Mouse (Mus musculus) hindbrain, embryonic 16.5 days (tissue): ENCODE data around the gene 1700113H08Rik. TPM values are rescaled to one million over a fixed set of nuclear protein-coding genes. Genes with fewer than 3 reads are reported as not detected.
A peak's percentile ranks its signal among the peaks of the same experiment; 100 is the strongest.

Experiments
- ATAC-seq: fragments of 200-750 bp; cut with Nextera tagmentation; 2 replicates; pipeline ENCODE4 v1.8.0; 2017; ENCODE audit warnings: moderate TSS enrichment, moderate library complexity
- H3K27ac ChIP-seq: fragments of 300-500 bp; sonication (generic); 2 replicates; pipeline ENCODE4 v1.5.1; 2014; ENCODE audit warnings: low read depth, mild to moderate bottlenecking, control low read depth, low read length, moderate library complexity
- H3K27me3 ChIP-seq: fragments of 300-500 bp; sonication (generic); replicated peaks from 2 replicates; pipeline ENCODE4 v1.6.1; 2014; ENCODE audit warnings: low read length; ENCODE audit not compliant: control insufficient read depth, insufficient read depth
- H3K36me3 ChIP-seq: fragments of 300-500 bp; sonication (generic); 2 replicates; pipeline ENCODE4 v1.6.1; 2014; ENCODE audit warnings: mild to moderate bottlenecking, low read length, moderate library complexity, mixed read lengths; ENCODE audit not compliant: control insufficient read depth, insufficient read depth
- H3K4me1 ChIP-seq: fragments of 300-500 bp; sonication (generic); 2 replicates; pipeline ENCODE4 v1.6.1; 2014; ENCODE audit warnings: low read depth, low read length; ENCODE audit not compliant: control insufficient read depth, insufficient read depth
- H3K4me2 ChIP-seq: fragments of 300-500 bp; sonication (generic); 2 replicates; pipeline ENCODE4 v1.6.1; 2014; ENCODE audit warnings: mild to moderate bottlenecking, low read length, control low read depth, moderate library complexity
- H3K4me3 ChIP-seq: fragments of 300-500 bp; sonication (generic); 2 replicates; pipeline ENCODE4 v1.5.1; 2014; ENCODE audit warnings: mild to moderate bottlenecking, low read length, control low read depth, moderate library complexity
- H3K9ac ChIP-seq: fragments of 300-500 bp; sonication (generic); 2 replicates; pipeline ENCODE4 v1.6.1; 2014; ENCODE audit warnings: low read depth, mild to moderate bottlenecking, control low read depth, low read length, moderate library complexity
- H3K9me3 ChIP-seq: fragments of 300-500 bp; sonication (generic); 2 replicates; pipeline ENCODE4 v1.6.1; 2014; ENCODE audit warnings: mild to moderate bottlenecking, low read length, moderate library complexity; ENCODE audit not compliant: control insufficient read depth
- WGBS: fragments of 180-500 bp; shearing (Covaris S2); extraction: QIAGEN DNeasy Blood & Tissue Kit; methylation state at CpG from one replicate; pipeline ENCODE4 v1.1.7; 2014; 5-methylcytosine and 5-hydroxymethylcytosine counted together
- polyA plus RNA-seq: library from polyadenylated mRNA; unstranded; fragments of >200 nt; fragmentation: Nextera tagmentation; extraction: Ambion mirVana; gene quantifications from 2 replicates; pipeline ENCODE4 v1.2.1, GENCODE M21; 2015

Gene 1700113H08Rik
- 0.48 TPM in 1 of 2 replicates, not detected in the other for polyA plus RNA-seq

GRCm38 (mm10) chr10:87057500-87058250 is at the start of gene 1700113H08Rik:
Gene 1700113H08Rik, plus strand, starts transcription at chr10:87058045.
- peak; percentile 78 for ATAC-seq
- Histone ChIP-seq H3K4me3 (peak within 1 kb of the TSS; percentile 48), H3K27ac (peak within 1 kb of the TSS; percentile 68), H3K36me3 (no peaks in the 10 kb centered on the region), H3K9me3 (no peaks in the 10 kb centered on the region), H3K4me1 (peaks cover 6% of the 10 kb centered on the region), H3K27me3 (peaks cover 4% of the 10 kb centered on the region; the same call in 1 of the 2 replicates), H3K4me2 (peak within 1 kb of the TSS; percentile 78), H3K9ac (peak within 1 kb of the TSS; percentile 66)
- WGBS = 2% methylated on average over 15 of the region's 15 CpGs

- ATAC-seq = no peak
- 91% methylated on average over 3 of the region's 3 CpGs for WGBS
These were observed 49.7 kb upstream of the 1700113H08Rik start for GRCm38 (mm10) chr10:87008215-87008499.

GRCm38 (mm10) chr10:87012087-87012486 is 45.8 kb upstream of the 1700113H08Rik start:
- Histone ChIP-seq H3K36me3 (no peaks in the 10 kb centered on the region), H3K9me3 (no peaks in the 10 kb centered on the region), H3K4me3 (no peak overlapping the region), H3K4me1 (no peaks in the 10 kb centered on the region), H3K4me2 (no peak overlapping the region), H3K27me3 (no peaks in the 10 kb centered on the region), H3K27ac (no peak overlapping the region), H3K9ac (no peak overlapping the region)
- WGBS = 97% methylated on average over 7 of the region's 7 CpGs
- no peak for ATAC-seq

More at GRCm38 (mm10) chr10:87008215-87008499, 49.7 kb upstream of the 1700113H08Rik start:
- Histone ChIP-seq H3K9me3 (no peaks in the 10 kb centered on the region), H3K4me2 (no peak overlapping the region), H3K9ac (no peak overlapping the region), H3K27me3 (no peaks in the 10 kb centered on the region), H3K4me3 (no peak overlapping the region), H3K4me1 (no peaks in the 10 kb centered on the region), H3K27ac (no peak overlapping the region), H3K36me3 (no peaks in the 10 kb centered on the region)

DNA sequence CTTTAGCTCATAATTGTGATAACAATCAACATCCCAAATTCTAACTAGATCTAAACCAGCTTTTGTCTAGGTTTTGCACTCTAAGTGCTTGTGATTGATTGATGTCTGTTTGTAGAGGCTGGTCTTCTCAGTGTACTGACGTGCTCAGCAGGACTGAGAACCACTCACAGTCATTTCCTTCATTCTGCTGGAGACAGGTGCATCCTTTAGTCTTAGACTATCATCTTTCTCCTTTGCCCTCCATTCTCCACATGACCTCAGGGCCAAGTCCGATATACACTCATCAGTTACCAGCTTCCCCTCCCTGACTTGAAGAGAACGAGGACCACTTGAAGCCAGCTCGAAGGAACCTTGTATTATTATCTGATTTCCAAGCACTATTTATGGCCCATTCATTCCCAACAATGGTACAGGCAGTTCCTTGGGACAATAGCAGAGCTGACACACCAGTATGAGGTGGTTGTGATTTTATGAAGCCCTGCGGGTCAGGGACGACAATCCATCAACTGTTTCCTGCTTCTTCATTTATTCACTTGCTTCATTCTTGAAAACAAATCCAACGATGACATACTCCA is 43.4 kb upstream of the 1700113H08Rik start:
- H3K4me2 ChIP-seq = no peak overlapping the region
- H3K27ac ChIP-seq = no peak overlapping the region
- H3K9me3 ChIP-seq = no peaks in the 10 kb centered on the region
- H3K36me3 ChIP-seq = no peaks in the 10 kb centered on the region
- no peak overlapping the region for H3K9ac ChIP-seq
- WGBS = 69% methylated on average over 7 of the region's 7 CpGs
- ATAC-seq = no peak
- H3K4me3 ChIP-seq = no peak overlapping the region
- no peaks in the 10 kb centered on the region for H3K27me3 ChIP-seq
- H3K4me1 ChIP-seq = no peaks in the 10 kb centered on the region

DNA sequence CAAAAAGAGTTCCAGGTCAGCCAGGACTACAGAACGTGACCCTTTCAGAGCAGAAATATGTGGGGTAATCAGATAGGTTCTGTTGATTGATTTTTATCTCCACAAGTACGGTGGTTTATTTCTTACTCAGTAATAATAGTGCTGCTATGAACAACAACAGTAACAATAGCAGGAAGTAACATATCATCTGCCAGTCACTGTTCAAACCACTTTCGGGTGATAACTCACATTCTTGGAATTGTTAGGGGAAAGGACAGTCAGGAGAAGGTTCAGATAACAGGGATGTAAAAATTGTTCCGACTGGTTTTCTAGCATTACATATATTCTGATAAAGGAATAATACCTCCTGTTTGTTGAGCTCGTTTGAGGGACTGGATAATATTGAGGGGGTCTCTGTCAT is 42.4 kb upstream of the 1700113H08Rik start:
- Histone ChIP-seq H3K9ac (no peak overlapping the region), H3K4me2 (no peak overlapping the region), H3K4me1 (no peaks in the 10 kb centered on the region), H3K36me3 (no peaks in the 10 kb centered on the region), H3K9me3 (no peaks in the 10 kb centered on the region), H3K4me3 (no peak overlapping the region), H3K27me3 (no peaks in the 10 kb centered on the region), H3K27ac (no peak overlapping the region)
- WGBS = 71% methylated on average over 5 of the region's 5 CpGs
- ATAC-seq = no peak

DNA sequence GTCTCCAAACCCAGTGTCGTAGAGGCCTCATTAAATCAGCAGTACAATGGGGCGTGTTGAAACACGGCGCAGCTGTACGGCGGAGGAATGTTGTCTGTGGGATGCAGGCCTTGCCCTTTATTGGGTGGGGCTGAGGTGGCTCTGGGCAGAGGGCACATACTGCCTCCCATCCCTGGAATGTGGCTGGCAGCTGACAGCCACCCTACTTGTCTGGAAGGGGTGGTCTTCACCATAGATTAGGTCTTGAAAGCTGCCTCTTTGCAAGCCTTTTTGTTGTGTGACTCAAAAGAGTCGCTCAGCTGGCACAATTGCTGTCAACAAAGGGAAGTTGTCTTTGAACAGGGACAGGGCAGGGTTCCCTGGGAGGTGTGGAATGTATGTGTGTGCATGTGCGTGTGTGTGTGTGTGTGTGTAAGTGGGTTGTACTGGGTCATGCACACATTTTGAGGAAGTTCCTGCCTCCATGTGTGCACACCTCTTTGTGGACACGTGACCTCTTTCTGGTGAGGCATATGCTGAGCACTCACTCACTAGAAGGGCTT is 41.6 kb upstream of the 1700113H08Rik start:
- 14% methylated on average over 9 of the region's 9 CpGs for WGBS
- no peaks in the 10 kb centered on the region for H3K27me3 ChIP-seq
- H3K4me3 ChIP-seq = no peak overlapping the region
- H3K27ac ChIP-seq = no peak overlapping the region
- 0 out of 2 replicates have a peak, but pooled peaks have one; percentile 37 for ATAC-seq
- no peak overlapping the region for H3K9ac ChIP-seq
- no peaks in the 10 kb centered on the region for H3K36me3 ChIP-seq
- H3K4me1 ChIP-seq = no peaks in the 10 kb centered on the region
- H3K4me2 ChIP-seq = no peak overlapping the region
- H3K9me3 ChIP-seq = no peaks in the 10 kb centered on the region

DNA sequence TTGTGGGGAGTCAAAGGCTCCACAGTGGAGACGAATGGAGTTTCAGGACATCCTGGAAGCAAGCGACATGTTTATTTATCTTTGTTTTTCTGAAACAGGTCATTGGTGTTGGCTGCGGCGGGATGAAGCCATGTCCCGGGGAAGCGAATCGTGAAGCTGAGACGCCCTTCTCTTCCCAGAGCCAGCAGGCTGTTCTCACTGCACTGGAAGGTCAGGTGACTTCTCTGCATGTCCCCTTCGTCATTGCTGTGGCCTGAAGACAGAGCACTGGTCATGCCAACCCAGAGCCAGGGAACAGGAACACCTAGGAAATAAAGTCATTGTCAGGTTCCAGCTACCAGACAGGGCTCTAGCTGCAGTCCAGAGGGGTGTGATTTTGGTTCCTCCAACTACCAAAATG is 39.0 kb upstream of the 1700113H08Rik start:
- ATAC-seq = no peak
- Histone ChIP-seq H3K4me3 (no peak overlapping the region), H3K9ac (no peak overlapping the region), H3K4me1 (no peaks in the 10 kb centered on the region), H3K36me3 (no peaks in the 10 kb centered on the region), H3K27ac (no peak overlapping the region), H3K27me3 (no peaks in the 10 kb centered on the region), H3K4me2 (no peak overlapping the region), H3K9me3 (no peaks in the 10 kb centered on the region)
- WGBS = 72% methylated on average over 9 of the region's 9 CpGs

DNA sequence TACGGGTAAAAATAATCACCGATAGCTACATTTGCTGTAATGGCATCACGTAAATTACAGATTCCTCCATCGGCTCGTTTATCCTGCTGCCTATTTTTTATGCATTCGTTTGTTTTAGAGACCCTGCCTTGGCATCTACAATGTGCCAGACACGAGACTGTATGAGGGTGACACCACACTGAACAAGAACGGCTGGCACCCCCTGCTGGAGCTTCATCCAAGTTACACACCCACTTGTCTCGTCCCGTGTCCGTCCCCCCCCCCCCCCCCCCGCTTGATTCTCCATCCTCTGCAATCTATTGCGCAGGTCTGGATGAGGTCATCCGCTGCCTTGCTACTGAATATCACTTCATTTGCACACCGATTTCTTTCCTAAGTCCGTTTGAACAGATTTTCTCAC is 37.1 kb upstream of the 1700113H08Rik start:
- no peaks in the 10 kb centered on the region for H3K27me3 ChIP-seq
- H3K9ac ChIP-seq = no peak overlapping the region
- ATAC-seq = no peak
- no peaks in the 10 kb centered on the region for H3K36me3 ChIP-seq
- H3K4me3 ChIP-seq = no peak overlapping the region
- H3K4me1 ChIP-seq = no peaks in the 10 kb centered on the region
- H3K27ac ChIP-seq = no peak overlapping the region
- no peaks in the 10 kb centered on the region for H3K9me3 ChIP-seq
- WGBS = 59% methylated on average over 12 of the region's 16 CpGs
- no peak overlapping the region for H3K4me2 ChIP-seq

DNA sequence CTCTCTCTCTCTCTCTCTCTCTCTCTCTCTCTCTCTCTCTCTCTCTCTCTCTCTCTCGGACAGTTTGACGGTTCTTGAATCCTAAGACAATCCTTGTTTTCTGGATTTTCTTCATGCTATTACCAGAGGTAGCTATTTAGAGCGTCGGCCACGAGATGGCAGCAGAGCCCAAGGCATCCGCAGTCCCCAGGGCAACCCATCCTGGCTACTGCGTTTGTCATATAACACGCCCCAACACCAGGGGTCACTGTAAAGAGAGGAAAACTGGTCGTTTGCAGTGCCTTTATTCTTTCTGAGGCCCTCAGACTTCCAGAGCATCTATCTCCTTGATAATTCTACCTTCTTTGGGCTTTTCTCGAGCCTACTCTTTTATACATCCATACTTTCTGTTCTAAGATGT is 33.0 kb upstream of the 1700113H08Rik start:
- Histone ChIP-seq H3K27me3 (no peaks in the 10 kb centered on the region), H3K27ac (no peak overlapping the region), H3K4me1 (no peaks in the 10 kb centered on the region), H3K4me2 (no peak overlapping the region), H3K4me3 (no peak overlapping the region), H3K9me3 (no peaks in the 10 kb centered on the region), H3K36me3 (no peaks in the 10 kb centered on the region), H3K9ac (no peak overlapping the region)
- 0% methylated on average over 10 of the region's 10 CpGs for WGBS
- peak; percentile 95 for ATAC-seq
